Mouse (Mus musculus): ENCODE data around the gene Tubb5. TPM values are rescaled to one million over a fixed set of nuclear protein-coding genes. Genes with fewer than 3 reads are reported as not detected.

Tubb5 gene
- total and polyA plus RNA-seq, 2 experiments from 2014 or later, result 2,151 to 3,707 TPM

- peak within 1 kb of the TSS; percentile 80 for H3K9ac ChIP-seq
- peaks cover 7% of the 10 kb centered on the region; the same call in 1 of the 2 replicates for H3K4me1 ChIP-seq (ENCODE audit: insufficient read depth)
- peaks cover 7% of the 10 kb centered on the region; the same call in 1 of the 2 replicates for H3K36me3 ChIP-seq (ENCODE audit: insufficient read depth)
- no peaks in the 10 kb centered on the region for H3K9me3 ChIP-seq (ENCODE audit: low read length)
- 2% methylated on average over 47 of the region's 47 CpGs for WGBS
- peak; percentile 70 for TF ChIP-seq CTCF (IDR thresholded peaks at IDR 0.05; ENCODE audit: low read depth)
- H3K4me2 ChIP-seq (ENCODE audit: low read depth), result peak within 1 kb of the TSS; percentile 60
- H3K27ac ChIP-seq (ENCODE audit: low read depth, low read length), result peak within 1 kb of the TSS; percentile 94
- H3K4me3 ChIP-seq (ENCODE audit: low read depth, low read length), result peak within 1 kb of the TSS; percentile 76
- DNase-seq (peak; percentile 94), ATAC-seq (peak; percentile 95)
- H3K27me3 ChIP-seq (ENCODE audit: insufficient read depth, low read length), result no peaks in the 10 kb centered on the region
Measured at GRCm38 (mm10) chr17:35861198-35861857, 23.2 kb upstream of the Tubb5 start, which contains the start of gene Nrm. Nrm (plus strand) TSS chr17:35861318.

- Histone ChIP-seq H3K36me3 (ENCODE audit: insufficient read depth) (peaks cover 7% of the 10 kb centered on the region; the same call in 1 of the 2 replicates), H3K4me3 (ENCODE audit: low read depth, low read length) (peak overlapping the region; percentile 76), H3K9me3 (ENCODE audit: low read length) (no peaks in the 10 kb centered on the region), H3K9ac (peak overlapping the region; percentile 80), H3K4me1 (ENCODE audit: insufficient read depth) (peaks cover 7% of the 10 kb centered on the region; the same call in 1 of the 2 replicates), H3K27me3 (ENCODE audit: insufficient read depth, low read length) (no peaks in the 10 kb centered on the region), H3K27ac (ENCODE audit: low read depth, low read length) (peak overlapping the region; percentile 94), H3K4me2 (ENCODE audit: low read depth) (peak overlapping the region; percentile 60)
- WGBS, result 4% methylated on average over 12 of the region's 12 CpGs
- DNase-seq (no peak), ATAC-seq (no peak; the same call in 1 of the 2 replicates)
- no peak for TF ChIP-seq CTCF (IDR thresholded peaks at IDR 0.05; ENCODE audit: low read depth)
Measured at GRCm38 (mm10) chr17:35860831-35861197, 22.7 kb upstream of the Tubb5 start.

GRCm38 (mm10) chr17:35859835-35860234, 21.7 kb upstream of the Tubb5 start:
- no peak overlapping the region for H3K9ac ChIP-seq
- no peak overlapping the region for H3K27ac ChIP-seq (ENCODE audit: low read depth, low read length)
- H3K4me3 ChIP-seq (ENCODE audit: low read depth, low read length), result no peak overlapping the region
- ATAC-seq (no peak), DNase-seq (no peak)
- peaks cover 11% of the 10 kb centered on the region; the same call in 1 of the 2 replicates for H3K36me3 ChIP-seq (ENCODE audit: insufficient read depth)
- no peaks in the 10 kb centered on the region for H3K9me3 ChIP-seq (ENCODE audit: low read length)
- H3K4me1 ChIP-seq (ENCODE audit: insufficient read depth), result 0 out of 2 replicates have a peak, but pooled peaks cover 7% of the 10 kb centered on the region
- H3K27me3 ChIP-seq (ENCODE audit: insufficient read depth, low read length), result no peaks in the 10 kb centered on the region
- TF ChIP-seq CTCF (IDR thresholded peaks at IDR 0.05; ENCODE audit: low read depth), result no peak
- WGBS, result 78% methylated on average over 2 of the region's 2 CpGs
- H3K4me2 ChIP-seq (ENCODE audit: low read depth), result no peak overlapping the region

DNA sequence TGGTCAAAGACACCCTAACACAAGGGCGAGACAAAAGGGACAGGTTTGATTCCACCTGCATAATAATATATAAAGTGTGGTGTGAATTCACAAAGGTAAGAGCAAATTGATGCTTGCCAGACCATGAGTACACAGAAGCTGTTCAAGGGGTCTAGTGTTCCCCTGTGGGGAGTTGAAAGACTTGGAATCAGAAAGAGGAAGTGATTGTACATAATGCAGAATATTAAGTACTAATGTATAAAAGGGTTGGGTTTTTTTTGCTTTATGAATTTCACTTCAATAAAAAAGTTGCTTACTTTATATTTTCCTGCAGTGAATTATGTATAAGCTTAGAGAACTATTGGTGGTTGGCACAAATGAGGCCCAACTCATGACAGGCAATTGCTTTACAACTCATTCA, 21.3 kb upstream of the Tubb5 start:
- ATAC-seq (no peak), DNase-seq (no peak)
- no peaks in the 10 kb centered on the region for H3K9me3 ChIP-seq (ENCODE audit: low read length)
- WGBS, result 96% methylated on average over 1 of the region's 1 CpGs
- no peak overlapping the region for H3K9ac ChIP-seq
- H3K36me3 ChIP-seq (ENCODE audit: insufficient read depth), result peaks cover 15% of the 10 kb centered on the region; the same call in 1 of the 2 replicates
- H3K4me2 ChIP-seq (ENCODE audit: low read depth), result no peak overlapping the region
- 0 out of 2 replicates have a peak, but pooled peaks cover 7% of the 10 kb centered on the region for H3K4me1 ChIP-seq (ENCODE audit: insufficient read depth)
- TF ChIP-seq CTCF (IDR thresholded peaks at IDR 0.05; ENCODE audit: low read depth), result no peak
- no peak overlapping the region for H3K27ac ChIP-seq (ENCODE audit: low read depth, low read length)
- H3K27me3 ChIP-seq (ENCODE audit: insufficient read depth, low read length), result no peaks in the 10 kb centered on the region
- H3K4me3 ChIP-seq (ENCODE audit: low read depth, low read length), result no peak overlapping the region

DNA sequence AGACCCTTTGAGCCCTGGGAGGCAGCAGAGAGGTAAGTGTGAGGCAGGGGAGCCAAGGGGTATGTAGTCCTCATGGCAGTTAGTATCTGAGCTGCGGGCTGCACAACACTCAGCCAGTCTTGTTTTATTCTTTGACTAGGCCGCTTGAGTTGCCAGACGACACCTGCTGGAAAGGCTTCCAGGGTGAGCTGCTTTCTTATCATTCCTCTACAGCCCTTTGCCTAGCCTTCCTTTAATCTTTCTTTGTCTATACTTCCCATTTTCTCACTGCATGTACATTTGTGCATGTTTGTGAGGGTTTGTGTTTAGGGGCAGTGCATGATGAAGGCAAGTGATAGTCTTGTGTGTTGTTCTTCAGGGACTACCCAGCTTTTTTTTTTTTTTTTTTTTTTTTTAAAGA, 12.9 kb upstream of the Tubb5 start:
- Histone ChIP-seq H3K9ac (no peak overlapping the region), H3K4me1 (ENCODE audit: insufficient read depth) (no peaks in the 10 kb centered on the region), H3K9me3 (ENCODE audit: low read length) (no peaks in the 10 kb centered on the region), H3K36me3 (ENCODE audit: insufficient read depth) (peaks cover 85% of the 10 kb centered on the region), H3K27ac (ENCODE audit: low read depth, low read length) (no peak overlapping the region), H3K4me2 (ENCODE audit: low read depth) (no peak overlapping the region), H3K27me3 (ENCODE audit: insufficient read depth, low read length) (no peaks in the 10 kb centered on the region), H3K4me3 (ENCODE audit: low read depth, low read length) (no peak overlapping the region)
- DNase-seq, result no peak
- ATAC-seq, result no peak
- 89% methylated on average over 3 of the region's 3 CpGs for WGBS
- no peak for TF ChIP-seq CTCF (IDR thresholded peaks at IDR 0.05; ENCODE audit: low read depth)

GRCm38 (mm10) chr17:35848112-35848511, 10.0 kb upstream of the Tubb5 start:
- no peak overlapping the region for H3K27ac ChIP-seq (ENCODE audit: low read depth, low read length)
- TF ChIP-seq CTCF (IDR thresholded peaks at IDR 0.05; ENCODE audit: low read depth), result no peak; the same call in none of the 2 replicates

GRCm38 (mm10) chr17:35843514-35843913, 5.4 kb upstream of the Tubb5 start:
- Histone ChIP-seq H3K36me3 (ENCODE audit: insufficient read depth) (peaks cover 32% of the 10 kb centered on the region), H3K4me3 (ENCODE audit: low read depth, low read length) (no peak overlapping the region), H3K9me3 (ENCODE audit: low read length) (no peaks in the 10 kb centered on the region), H3K9ac (no peak overlapping the region), H3K4me1 (ENCODE audit: insufficient read depth) (peaks cover 10% of the 10 kb centered on the region; the same call in 1 of the 2 replicates), H3K27me3 (ENCODE audit: insufficient read depth, low read length) (no peaks in the 10 kb centered on the region), H3K4me2 (ENCODE audit: low read depth) (no peak overlapping the region), H3K27ac (ENCODE audit: low read depth, low read length) (no peak overlapping the region)
- 91% methylated on average over 3 of the region's 3 CpGs for WGBS
- ATAC-seq (no peak), DNase-seq (no peak)
- TF ChIP-seq CTCF (IDR thresholded peaks at IDR 0.05; ENCODE audit: low read depth), result peak; percentile 36

More at GRCm38 (mm10) chr17:35848112-35848511, 10.0 kb upstream of the Tubb5 start:
- WGBS, result 67% methylated on average over 1 of the region's 1 CpGs
- Histone ChIP-seq H3K9me3 (ENCODE audit: low read length) (no peaks in the 10 kb centered on the region), H3K9ac (no peak overlapping the region), H3K27me3 (ENCODE audit: insufficient read depth, low read length) (no peaks in the 10 kb centered on the region), H3K36me3 (ENCODE audit: insufficient read depth) (peaks cover 74% of the 10 kb centered on the region), H3K4me2 (ENCODE audit: low read depth) (no peak overlapping the region), H3K4me3 (ENCODE audit: low read depth, low read length) (no peak overlapping the region), H3K4me1 (ENCODE audit: insufficient read depth) (no peaks in the 10 kb centered on the region)
- ATAC-seq (peak; percentile 38; the same call in 1 of the 2 replicates), DNase-seq (no peak)
